Mouse (Mus musculus) hindbrain, postnatal 0 days (tissue): ENCODE measurements at regions not wholly inside any gene's neighbourhood (a gene's known extent, or its start where the extent isn't known, plus 50 kb on each side); places are given as distances from the start of the nearest gene placed in this dataset.
A peak's percentile ranks its signal among the peaks of the same experiment; 100 is the strongest.

Source experiments
- ATAC-seq: fragments of 200-750 bp; cut with Nextera tagmentation; 2 replicates; pipeline ENCODE4 v1.8.0; 2017; ENCODE audit warnings: mild to moderate bottlenecking, moderate TSS enrichment, moderate library complexity
- DNase-seq: peaks from one replicate; pipeline ENCODE4 v3.0.0-alpha.2; 2015; ENCODE audit warnings: low spot score
- H3K27ac ChIP-seq: fragments of 300-500 bp; sonication (generic); 2 replicates; pipeline ENCODE4 v1.5.1; 2014; ENCODE audit warnings: mild to moderate bottlenecking
- H3K27me3 ChIP-seq: fragments of 300-500 bp; sonication (generic); 2 replicates; pipeline ENCODE4 v1.6.1; 2014; ENCODE audit warnings: low read length, mixed read lengths; ENCODE audit not compliant: insufficient read depth
- H3K36me3 ChIP-seq: fragments of 300-500 bp; sonication (generic); 2 replicates; pipeline ENCODE4 v1.6.1; 2014; ENCODE audit warnings: low read length, mixed read lengths; ENCODE audit not compliant: insufficient read depth
- H3K4me1 ChIP-seq: fragments of 300-500 bp; sonication (generic); 2 replicates; pipeline ENCODE4 v1.6.1; 2014; ENCODE audit warnings: antibody characterized with exemption, low read length, mixed read lengths; ENCODE audit not compliant: insufficient read depth
- H3K4me2 ChIP-seq: fragments of 300-500 bp; sonication (generic); 2 replicates; pipeline ENCODE4 v1.6.1; 2014; ENCODE audit warnings: low read depth, mild to moderate bottlenecking, low read length, moderate library complexity, mixed read lengths
- H3K4me3 ChIP-seq: fragments of 300-500 bp; sonication (generic); 2 replicates; pipeline ENCODE4 v1.5.1; 2014; ENCODE audit warnings: low read length
- H3K9ac ChIP-seq: fragments of 300-500 bp; sonication (generic); replicated peaks from 2 replicates; pipeline ENCODE4 v1.6.1; 2014; ENCODE audit warnings: mild to moderate bottlenecking, low read length, moderate library complexity, mixed read lengths
- H3K9me3 ChIP-seq: fragments of 300-500 bp; sonication (generic); 2 replicates; pipeline ENCODE4 v1.6.1; 2016; ENCODE audit warnings: low read length, mixed read lengths
- CTCF ChIP-seq: IDR thresholded peaks from 2 replicates; pipeline ENCODE4 v1.5.1; 2016; ENCODE audit warnings: antibody characterized with exemption, control low read depth, low read depth
- WGBS: fragments of 180-500 bp; shearing (Covaris S2); extraction: QIAGEN DNeasy Blood & Tissue Kit; methylation state at CpG from one replicate; pipeline ENCODE4 v1.1.7; 2014; 5-methylcytosine and 5-hydroxymethylcytosine counted together

- ATAC-seq (no peak), DNase-seq (no peak)
- no peaks in the 10 kb centered on the region for H3K9me3 ChIP-seq
- no peak for TF ChIP-seq CTCF
- H3K27me3 ChIP-seq = no peaks in the 10 kb centered on the region
- H3K27ac ChIP-seq = no peak overlapping the region
- H3K9ac ChIP-seq = no peak overlapping the region
- WGBS = 96% methylated on average over 8 of the region's 8 CpGs
- H3K4me2 ChIP-seq = no peak overlapping the region
- no peaks in the 10 kb centered on the region for H3K36me3 ChIP-seq
- no peaks in the 10 kb centered on the region for H3K4me1 ChIP-seq
- no peak overlapping the region for H3K4me3 ChIP-seq
Observed at GRCm38 (mm10) chr2:117418121-117418615, 75.4 kb upstream of the Rasgrp1 start.

- H3K4me2 ChIP-seq = no peak overlapping the region
- H3K9ac ChIP-seq = no peak overlapping the region
- no peak for TF ChIP-seq CTCF
- no peak for DNase-seq
- H3K36me3 ChIP-seq = no peaks in the 10 kb centered on the region
- H3K27ac ChIP-seq = no peak overlapping the region
- no peaks in the 10 kb centered on the region for H3K4me1 ChIP-seq
- no peak overlapping the region for H3K4me3 ChIP-seq
- 77% methylated on average over 3 of the region's 3 CpGs for WGBS
- no peaks in the 10 kb centered on the region for H3K9me3 ChIP-seq
- H3K27me3 ChIP-seq = no peaks in the 10 kb centered on the region
- no peak for ATAC-seq
Observed at GRCm38 (mm10) chr2:117418711-117419110, 75.9 kb upstream of the Rasgrp1 start.

- no peak overlapping the region for H3K27ac ChIP-seq
- ATAC-seq (no peak), DNase-seq (no peak)
- H3K4me2 ChIP-seq = no peak overlapping the region
- H3K4me3 ChIP-seq = no peak overlapping the region
- no peaks in the 10 kb centered on the region for H3K27me3 ChIP-seq
- WGBS = 83% methylated on average over 4 of the region's 4 CpGs
- H3K9ac ChIP-seq = no peak overlapping the region
- no peaks in the 10 kb centered on the region for H3K9me3 ChIP-seq
- no peaks in the 10 kb centered on the region for H3K36me3 ChIP-seq
- no peaks in the 10 kb centered on the region for H3K4me1 ChIP-seq
- no peak for TF ChIP-seq CTCF
Observed at GRCm38 (mm10) chr2:117421376-117421775, 78.6 kb upstream of the Rasgrp1 start.

GRCm38 (mm10) chr2:117422756-117423155, 80.0 kb upstream of the Rasgrp1 start:
- no peaks in the 10 kb centered on the region for H3K4me1 ChIP-seq
- H3K27me3 ChIP-seq = no peaks in the 10 kb centered on the region
- no peak for TF ChIP-seq CTCF
- no peak overlapping the region for H3K4me2 ChIP-seq
- no peak overlapping the region for H3K9ac ChIP-seq
- H3K27ac ChIP-seq = no peak overlapping the region
- DNase-seq = no peak
- no peak overlapping the region for H3K4me3 ChIP-seq
- no peak for ATAC-seq
- no peaks in the 10 kb centered on the region for H3K36me3 ChIP-seq
- no peaks in the 10 kb centered on the region for H3K9me3 ChIP-seq
- 71% methylated on average over 4 of the region's 4 CpGs for WGBS

GRCm38 (mm10) chr2:117429205-117429604, 86.4 kb upstream of the Rasgrp1 start:
- WGBS = 39% methylated on average over 9 of the region's 9 CpGs
- no peak for TF ChIP-seq CTCF
- Histone ChIP-seq H3K9ac (no peak overlapping the region), H3K4me1 (no peaks in the 10 kb centered on the region), H3K27me3 (no peaks in the 10 kb centered on the region), H3K4me3 (no peak overlapping the region), H3K36me3 (no peaks in the 10 kb centered on the region), H3K9me3 (no peaks in the 10 kb centered on the region), H3K27ac (no peak overlapping the region), H3K4me2 (no peak overlapping the region)
- ATAC-seq = no peak
- DNase-seq = peak; percentile 57

- Histone ChIP-seq H3K27ac (no peak overlapping the region), H3K9me3 (no peaks in the 10 kb centered on the region), H3K4me3 (no peak overlapping the region), H3K27me3 (no peaks in the 10 kb centered on the region), H3K9ac (no peak overlapping the region), H3K36me3 (no peaks in the 10 kb centered on the region), H3K4me2 (no peak overlapping the region), H3K4me1 (no peaks in the 10 kb centered on the region)
- DNase-seq = no peak
- ATAC-seq = no peak
- WGBS = 69% methylated on average over 6 of the region's 6 CpGs
- no peak for TF ChIP-seq CTCF
Observed at GRCm38 (mm10) chr2:117432010-117432409, 89.2 kb upstream of the Rasgrp1 start.

GRCm38 (mm10) chr2:117432923-117433322, 90.1 kb upstream of the Rasgrp1 start:
- ATAC-seq (no peak), DNase-seq (no peak)
- no peaks in the 10 kb centered on the region for H3K27me3 ChIP-seq
- H3K4me3 ChIP-seq = no peak overlapping the region
- H3K9me3 ChIP-seq = no peaks in the 10 kb centered on the region
- no peak overlapping the region for H3K27ac ChIP-seq
- H3K4me2 ChIP-seq = no peak overlapping the region
- no peaks in the 10 kb centered on the region for H3K36me3 ChIP-seq
- H3K4me1 ChIP-seq = no peaks in the 10 kb centered on the region
- WGBS = 67% methylated on average over 2 of the region's 2 CpGs
- H3K9ac ChIP-seq = no peak overlapping the region
- TF ChIP-seq CTCF = no peak
